In the genomic region with DNA sequence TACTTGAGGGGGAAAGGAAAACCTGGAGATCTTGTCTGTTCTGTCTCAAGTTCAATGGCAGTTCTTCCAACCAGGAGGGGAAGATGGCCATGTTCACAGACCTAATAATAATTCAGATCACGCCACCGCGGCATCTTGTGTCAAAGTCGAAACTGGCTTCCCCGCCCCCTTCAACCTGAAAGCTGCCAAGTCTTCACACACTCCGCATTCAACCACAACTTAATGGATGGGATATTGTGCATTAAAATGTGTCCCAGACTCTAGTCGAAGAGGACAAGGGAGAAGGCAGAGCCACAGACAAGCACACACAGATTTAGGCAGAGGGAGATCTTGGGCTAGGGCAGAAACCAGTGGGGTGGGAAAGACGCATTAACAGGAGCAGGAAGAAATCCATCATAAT, we compare ENCODE assay signal across 8 mouse cellular contexts.
DNase-seq lines count a peak whose midpoint lies in the region; ATAC-seq and TF ChIP-seq lines count a peak whose summit lies in the region.

No protein-coding gene starts in this region.

- peak; percentile 85 to 89 for DNase-seq in right cerebral cortex, postnatal 10 days (ENCODE audit: low spot score in 2 of 2)
- DNase-seq in right cerebral cortex, postnatal 25 days = no peak
- DNase-seq in embryo, embryonic 11 days = peak; percentile 91
- DNase-seq in lung, postnatal 0 days (ENCODE audit: low spot score) = peak; percentile 57
- peak; percentile 63 for DNase-seq in stomach, postnatal 0 days (ENCODE audit: low spot score)

- H3K4me2 ChIP-seq in heart, embryonic 12.5 days = peak overlapping the region; percentile 93
- peak overlapping the region; percentile 78 for H3K4me2 ChIP-seq in kidney, embryonic 15.5 days
- H3K4me2 ChIP-seq in lung, postnatal 0 days (replicated peaks; ENCODE audit: low read depth, low read length) = peak overlapping the region; percentile 87
- peak overlapping the region; percentile 77 for H3K4me2 ChIP-seq in stomach, postnatal 0 days (replicated peaks; ENCODE audit: low read depth)

- no peaks in the 10 kb centered on the region for H3K27me3 ChIP-seq in heart, embryonic 12.5 days (replicated peaks)
- peaks cover 34% of the 10 kb centered on the region for H3K27me3 ChIP-seq in kidney, embryonic 15.5 days
- H3K27me3 ChIP-seq in lung, postnatal 0 days (replicated peaks; ENCODE audit: insufficient read depth, low read length) = no peaks in the 10 kb centered on the region
- H3K27me3 ChIP-seq in stomach, postnatal 0 days (ENCODE audit: control insufficient read depth, insufficient read depth, low read length) = no peaks in the 10 kb centered on the region

- WGBS in heart, embryonic 12.5 days = under 1% methylated on average over 8 of the region's 8 CpGs
- WGBS in kidney, embryonic 15.5 days = 2% methylated on average over 8 of the region's 8 CpGs
- under 1% methylated on average over 8 of the region's 8 CpGs for WGBS in lung, postnatal 0 days
- 2% methylated on average over 8 of the region's 8 CpGs for whole genome bisulfite sequencing in stomach, postnatal 0 days

- no peaks in the 10 kb centered on the region for H3K9me3 ChIP-seq in heart, embryonic 12.5 days (replicated peaks)
- H3K9me3 ChIP-seq in kidney, embryonic 15.5 days (replicated peaks) = no peaks in the 10 kb centered on the region
- H3K9me3 ChIP-seq in lung, postnatal 0 days (ENCODE audit: low read length) = no peaks in the 10 kb centered on the region
- H3K9me3 ChIP-seq in stomach, postnatal 0 days (ENCODE audit: control insufficient read depth, low read length) = no peaks in the 10 kb centered on the region

- H3K27ac ChIP-seq in heart, embryonic 12.5 days (ENCODE audit: poor library complexity, severe bottlenecking) = peak overlapping the region; percentile 97
- peak overlapping the region; percentile 90 for H3K27ac ChIP-seq in kidney, embryonic 15.5 days
- peak overlapping the region; percentile 89 for H3K27ac ChIP-seq in lung, postnatal 0 days (ENCODE audit: low read length)
- H3K27ac ChIP-seq in stomach, postnatal 0 days (replicated peaks) = peak overlapping the region; percentile 61

- no peak for TF ChIP-seq EP300 in lung, postnatal 0 days (IDR thresholded peaks at IDR 0.05)
- no peak for TF ChIP-seq EP300 in stomach, postnatal 0 days (optimal IDR thresholded peaks at IDR 0.05)

- H3K36me3 ChIP-seq in heart, embryonic 12.5 days = no peaks in the 10 kb centered on the region
- H3K36me3 ChIP-seq in kidney, embryonic 15.5 days = no peaks in the 10 kb centered on the region
- H3K36me3 ChIP-seq in lung, postnatal 0 days (ENCODE audit: insufficient read depth, low read length) = no peaks in the 10 kb centered on the region
- H3K36me3 ChIP-seq in stomach, postnatal 0 days (ENCODE audit: control insufficient read depth, insufficient read depth, low read length) = no peaks in the 10 kb centered on the region

- H3K4me3 ChIP-seq in heart, embryonic 12.5 days = peak overlapping the region; percentile 52
- H3K4me3 ChIP-seq in kidney, embryonic 15.5 days (replicated peaks) = peak overlapping the region; percentile 21
- H3K4me3 ChIP-seq in lung, postnatal 0 days (ENCODE audit: low read depth, low read length) = peak overlapping the region; percentile 59
- H3K4me3 ChIP-seq in stomach, postnatal 0 days (ENCODE audit: low read depth, low read length) = peak overlapping the region; percentile 28

- no peak for TF ChIP-seq CTCF in lung, postnatal 0 days (IDR thresholded peaks at IDR 0.05)
- TF ChIP-seq CTCF in stomach, postnatal 0 days (IDR thresholded peaks at IDR 0.05; ENCODE audit: low read depth) = no peak

- no peak for ATAC-seq in heart, embryonic 12.5 days (ENCODE audit: insufficient number of reproducible peaks, low FRiP score)
- no peak for ATAC-seq in kidney, embryonic 15.5 days (replicated peaks; ENCODE audit: low FRiP score)
- no peak for ATAC-seq in lung, postnatal 0 days
- no peak for ATAC-seq in stomach, postnatal 0 days (ENCODE audit: low FRiP score, low TSS enrichment)
- no peak for ATAC-seq in CD4-positive, CD25-positive, alpha-beta regulatory T cell, adult 4 months

- H3K4me1 ChIP-seq in heart, embryonic 12.5 days (replicated peaks) = peaks cover 41% of the 10 kb centered on the region
- H3K4me1 ChIP-seq in kidney, embryonic 15.5 days = peaks cover 58% of the 10 kb centered on the region
- H3K4me1 ChIP-seq in lung, postnatal 0 days (ENCODE audit: insufficient read depth, low read depth, low read length) = peaks cover 14% of the 10 kb centered on the region; the same call in 1 of the 2 replicates
- H3K4me1 ChIP-seq in stomach, postnatal 0 days (replicated peaks; ENCODE audit: control insufficient read depth, insufficient read depth) = 0 out of 2 replicates have a peak, but pooled peaks cover 2% of the 10 kb centered on the region

- H3K9ac ChIP-seq in heart, embryonic 12.5 days = peak overlapping the region; percentile 80
- peak overlapping the region; percentile 19 for H3K9ac ChIP-seq in kidney, embryonic 15.5 days
- peak overlapping the region; percentile 34; the same call in 1 of the 2 replicates for H3K9ac ChIP-seq in lung, postnatal 0 days (replicated peaks; ENCODE audit: low read depth)
- H3K9ac ChIP-seq in stomach, postnatal 0 days (ENCODE audit: low read length) = peak overlapping the region; percentile 28

Comparison
In these comparisons a context has a peak if more than half of its experiments do, and no peak if none do; other contexts are left out.
1. H3K9ac ChIP-seq: peak in every context shown above with its lines; median percentile 80 in heart, embryonic 12.5 days; 34 in lung, postnatal 0 days; 28 in stomach, postnatal 0 days; 19 in kidney, embryonic 15.5 days.